Mouse (Mus musculus) CD8-positive naive resting alpha-beta T cell, adult 2 months (primary cell): Measurements from ENCODE around the gene Ptma.
"Not testable (repeated sequence)": the region's sequence is repeated elsewhere in the genome, so short reads cannot be mapped to it uniquely, and the experiment has no call there.

Experiments used
- DNase-seq, 2 experiments: peaks; one replicate each; pipeline ENCODE4 v3.0.0; 2022; ENCODE audit warnings: low read depth in 2 of 2, low spot score in 2 of 2

Gene Ptma

DNA sequence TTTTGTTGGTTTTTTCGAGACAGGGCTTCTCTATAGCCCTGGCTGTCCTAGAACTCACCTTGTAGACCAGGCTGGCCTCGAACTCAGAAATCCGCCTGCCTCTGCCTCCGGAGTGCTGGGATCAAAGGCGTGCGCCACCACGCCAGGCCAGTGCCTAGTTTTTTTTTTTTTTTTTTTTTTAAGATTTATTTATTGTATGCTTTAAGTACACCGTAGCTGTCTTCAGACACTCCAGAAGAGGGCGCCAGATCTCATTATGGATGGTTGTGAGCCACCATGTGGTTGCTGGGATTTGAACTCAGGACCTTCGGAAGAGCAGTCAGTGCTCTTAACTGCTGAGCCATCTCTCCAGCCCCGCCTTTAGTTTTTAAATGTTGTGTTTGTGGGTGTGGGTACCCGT lies 13.1 kb downstream of the Ptma start:
- not testable (repeated sequence) for DNase-seq

DNA sequence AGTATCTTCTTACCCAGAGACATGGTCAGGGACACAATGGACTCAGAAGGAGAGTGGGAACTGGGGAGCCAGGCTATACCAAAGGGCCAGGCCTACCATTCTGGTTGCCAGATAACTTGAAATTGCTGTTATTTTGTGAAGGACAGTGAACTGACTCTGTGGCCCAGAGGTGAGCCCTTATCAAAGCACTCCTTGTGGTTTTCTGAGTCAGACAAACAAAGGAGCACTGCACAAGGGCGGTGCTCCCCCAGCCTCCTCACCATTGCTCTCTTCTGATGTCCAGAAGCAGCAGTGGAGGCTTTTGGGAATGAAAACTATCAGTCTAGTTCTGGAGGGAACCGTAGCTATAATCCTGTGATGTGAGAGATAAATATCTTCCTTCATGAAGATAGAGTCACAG lies 16.1 kb downstream of the Ptma start:
- no peak for DNase-seq

DNA sequence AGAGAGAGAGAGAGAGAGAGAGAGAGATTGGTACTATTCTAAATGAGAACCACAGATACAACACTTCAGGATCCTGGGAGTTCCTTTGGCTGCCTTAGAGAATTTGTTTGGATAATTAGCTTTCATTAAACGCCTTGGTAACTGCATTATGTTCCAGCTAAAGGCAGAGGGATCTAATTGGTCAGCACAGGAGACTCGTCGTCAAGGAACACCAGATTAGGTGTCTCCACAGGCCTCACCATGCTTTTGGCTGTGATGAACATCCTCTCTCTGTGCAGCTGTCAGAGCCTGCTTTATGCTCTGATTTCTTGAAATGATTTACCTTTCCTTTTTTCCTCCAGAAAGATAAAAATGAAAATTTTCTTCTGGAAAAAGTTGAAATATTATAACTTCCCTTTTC lies 20.3 kb downstream of the Ptma start:
- DNase-seq, result no peak

DNA sequence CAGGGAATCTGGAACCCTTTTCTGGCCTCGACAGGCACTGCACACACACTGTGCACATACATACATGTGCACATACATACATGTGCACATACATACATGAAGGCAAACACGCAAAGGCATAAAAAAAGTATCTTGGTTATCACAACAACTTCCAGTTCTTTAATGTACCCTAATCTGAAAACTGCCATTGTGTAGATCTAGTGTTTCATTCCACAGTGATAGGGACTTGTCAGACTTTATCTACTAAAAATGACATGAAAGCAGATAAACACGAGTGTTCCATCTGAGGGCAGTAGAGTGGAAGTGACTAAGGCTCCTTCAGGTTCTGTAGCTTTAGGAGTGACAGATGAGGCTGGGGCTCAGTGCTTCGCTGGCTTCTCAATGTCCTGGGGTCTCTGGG lies 24.8 kb downstream of the Ptma start:
- DNase-seq, result no peak

DNA sequence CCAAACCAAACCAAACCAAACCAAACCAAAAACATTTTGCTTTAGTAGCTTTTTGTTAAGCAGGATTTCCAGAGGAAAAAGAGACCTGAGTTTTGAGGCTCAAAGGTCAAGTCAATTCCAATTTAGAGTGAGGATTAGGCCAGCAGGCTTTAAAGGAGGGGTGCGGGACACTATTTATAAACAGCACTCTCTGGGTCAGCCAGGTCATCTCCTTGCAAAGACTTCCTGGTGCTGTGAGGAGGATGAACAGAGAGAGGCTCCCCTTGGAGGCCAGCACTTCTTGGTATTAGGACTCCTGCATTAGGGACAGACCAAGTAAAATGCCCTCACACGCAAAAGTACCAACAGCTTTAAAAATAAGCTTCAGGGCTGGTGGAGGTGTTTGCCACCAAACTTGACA lies 25.4 kb downstream of the Ptma start:
- no peak for DNase-seq

DNA sequence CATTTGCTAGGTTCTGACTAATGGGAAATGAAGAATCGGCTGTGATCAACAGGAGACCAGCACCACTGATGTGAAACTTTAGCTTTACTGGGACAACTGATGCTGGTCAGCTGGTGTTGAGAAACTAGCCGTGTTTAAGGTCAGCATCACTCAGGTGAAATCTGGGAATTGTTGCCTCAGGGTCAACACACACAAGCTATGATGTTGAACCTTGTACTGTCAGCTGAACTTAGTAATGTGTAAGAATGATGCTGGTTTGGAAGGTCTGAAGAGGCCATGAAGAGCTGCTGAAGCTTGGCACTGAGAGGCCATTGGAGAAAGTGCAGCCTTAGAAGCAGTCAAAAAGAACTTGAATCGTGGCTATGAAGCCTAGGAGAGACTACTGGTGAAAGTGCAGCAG lies 29.1 kb downstream of the Ptma start:
- no peak for DNase-seq

DNA sequence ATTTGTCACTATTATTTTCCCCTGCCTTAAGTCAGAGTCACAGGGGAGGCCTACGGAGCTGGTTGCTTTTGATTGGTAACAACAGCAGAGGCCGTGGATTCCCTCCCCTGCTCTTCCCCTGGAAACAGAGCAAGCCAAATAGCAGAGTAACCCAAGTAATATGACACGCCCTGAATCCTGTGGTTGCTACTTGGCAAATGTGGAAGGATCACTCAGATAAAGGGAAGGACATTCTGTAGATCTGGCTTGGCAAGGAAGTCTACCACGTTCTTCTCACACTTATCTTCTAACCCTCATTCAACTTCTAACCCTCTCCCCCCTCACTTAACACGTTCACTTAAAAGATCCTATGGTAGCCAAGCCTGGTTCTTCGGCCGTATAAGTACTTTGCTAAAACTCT lies 31.3 kb downstream of the Ptma start:
- DNase-seq, result no peak

DNA sequence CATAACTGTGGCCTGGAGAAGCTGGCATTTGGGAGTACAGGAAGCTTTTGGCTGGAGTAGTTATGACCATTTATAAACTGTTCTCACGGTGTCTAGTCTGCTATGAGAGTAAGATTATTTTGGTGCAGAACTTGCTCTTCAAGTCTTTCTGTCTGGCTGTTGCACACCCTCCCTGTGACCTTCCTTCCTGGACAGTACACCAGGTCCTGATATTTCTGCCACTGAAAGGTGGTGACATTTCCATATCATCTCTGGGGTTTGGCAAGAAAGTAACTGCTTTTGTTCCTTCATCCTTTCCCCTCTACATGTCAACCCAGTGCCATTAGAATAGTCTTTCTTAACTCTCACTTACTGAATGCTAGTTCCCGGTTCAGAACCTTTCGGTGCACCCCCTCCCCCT lies 32.7 kb downstream of the Ptma start:
- no peak for DNase-seq

DNA sequence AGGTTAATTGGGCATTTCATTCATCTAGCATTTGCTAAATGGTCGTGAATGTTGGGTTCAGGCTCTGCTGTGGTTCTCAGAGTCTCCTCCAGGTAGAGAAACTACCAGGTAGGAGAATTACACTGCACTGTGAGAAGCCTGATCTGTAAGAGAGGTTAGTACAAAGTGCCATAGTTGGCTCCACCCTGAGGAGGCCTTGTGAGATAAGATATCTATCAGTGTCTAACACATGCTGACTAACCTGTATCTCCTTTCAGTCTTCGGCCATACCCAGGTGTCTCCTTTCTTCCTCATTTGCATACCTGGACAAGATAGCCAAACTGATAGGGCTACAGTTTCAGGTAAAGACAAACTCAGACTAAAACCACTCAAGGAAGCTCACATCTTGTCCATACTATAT lies 36.1 kb downstream of the Ptma start:
- no peak for DNase-seq

DNA sequence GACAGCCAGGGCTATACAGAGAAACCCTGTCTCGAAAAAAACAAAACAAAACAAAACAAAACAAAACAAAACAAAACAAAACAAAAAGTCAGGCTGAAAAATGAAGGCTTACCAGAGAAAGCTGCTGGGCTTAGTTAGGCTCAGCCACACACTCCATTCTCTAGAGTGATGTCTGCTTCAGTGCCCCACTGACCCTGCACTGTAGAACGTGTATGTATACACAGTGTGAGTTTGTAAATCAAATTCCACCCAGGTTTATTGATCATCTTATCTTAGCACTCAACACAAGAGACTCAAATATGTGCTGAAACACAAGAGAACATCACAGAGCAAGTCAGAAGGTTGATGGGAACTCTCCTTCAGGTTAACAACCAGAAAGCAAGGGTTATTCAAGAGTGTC lies 41.9 kb downstream of the Ptma start:
- no peak for DNase-seq

DNA sequence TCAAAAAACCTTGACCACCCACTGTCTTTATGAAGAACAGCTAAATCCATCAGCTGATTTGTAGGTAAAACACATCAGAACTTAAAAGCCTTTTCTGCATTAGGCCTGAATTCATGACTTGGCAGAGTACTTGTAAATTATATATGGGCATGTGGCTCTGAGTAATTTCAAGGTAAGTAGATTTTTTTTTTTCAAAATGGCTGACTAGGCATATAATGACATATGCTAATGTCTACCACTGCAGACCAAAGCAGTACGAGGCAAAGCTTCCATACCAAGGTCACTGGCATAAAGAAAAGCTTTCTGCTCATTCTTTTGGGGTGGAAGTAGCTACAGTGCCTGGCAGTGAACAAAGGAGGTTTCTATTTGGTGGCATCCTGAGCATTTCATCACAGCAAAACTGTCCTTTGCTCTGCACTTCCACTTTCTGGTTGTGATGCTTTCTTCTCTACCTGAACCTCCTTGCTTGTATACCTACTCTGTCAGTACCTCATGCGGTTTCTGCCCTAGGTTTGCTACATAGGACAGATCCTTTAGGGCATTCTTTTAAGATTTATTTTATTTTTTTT lies 42.9 kb downstream of the Ptma start:
- DNase-seq, result no peak

DNA sequence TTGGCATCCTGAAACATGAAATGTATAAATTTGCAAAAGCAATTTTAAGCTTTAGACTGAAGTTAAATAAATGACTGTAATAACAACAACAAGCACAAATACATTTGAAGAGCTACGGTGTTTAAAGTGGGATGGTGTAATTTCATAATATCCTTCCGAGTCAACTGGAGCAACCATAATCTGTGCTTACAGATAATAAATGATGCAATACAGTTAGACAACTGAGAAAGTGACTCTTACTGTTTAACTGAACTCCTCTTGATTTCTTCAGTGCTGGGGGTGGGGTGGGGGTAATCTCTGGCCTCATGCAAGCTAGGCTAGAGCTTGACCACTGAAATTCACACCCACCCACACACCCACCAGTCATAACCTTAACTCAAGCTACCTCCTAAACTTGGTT lies 44.9 kb downstream of the Ptma start:
- no peak for DNase-seq

DNA sequence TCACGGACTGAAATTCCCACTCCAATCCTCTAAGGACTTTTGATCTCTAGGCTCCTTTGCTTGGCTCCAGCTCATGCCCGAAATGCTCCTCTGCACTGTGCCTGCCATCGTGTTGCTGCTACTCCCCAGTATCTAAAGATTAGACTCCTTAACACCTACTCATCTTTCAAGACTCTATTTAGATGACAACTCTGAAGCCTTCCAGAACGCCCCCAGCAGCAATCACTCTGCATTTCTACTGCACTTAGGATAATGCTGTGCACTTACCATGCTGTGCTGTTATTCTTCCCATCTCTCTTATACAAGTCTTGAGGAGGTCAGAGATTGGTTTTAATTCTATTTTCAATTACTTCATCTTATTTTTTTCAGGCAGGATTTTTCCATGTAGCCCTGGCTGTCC lies 45.4 kb downstream of the Ptma start:
- no peak for DNase-seq
